Mouse (Mus musculus): Measurements from ENCODE around the gene Spib. TPM values are rescaled to one million over a fixed set of nuclear protein-coding genes. Genes with fewer than 3 reads are reported as not detected.

Spib gene
- polyA plus RNA-seq, 1 experiment from 2014 or later = 0.07 TPM

DNA sequence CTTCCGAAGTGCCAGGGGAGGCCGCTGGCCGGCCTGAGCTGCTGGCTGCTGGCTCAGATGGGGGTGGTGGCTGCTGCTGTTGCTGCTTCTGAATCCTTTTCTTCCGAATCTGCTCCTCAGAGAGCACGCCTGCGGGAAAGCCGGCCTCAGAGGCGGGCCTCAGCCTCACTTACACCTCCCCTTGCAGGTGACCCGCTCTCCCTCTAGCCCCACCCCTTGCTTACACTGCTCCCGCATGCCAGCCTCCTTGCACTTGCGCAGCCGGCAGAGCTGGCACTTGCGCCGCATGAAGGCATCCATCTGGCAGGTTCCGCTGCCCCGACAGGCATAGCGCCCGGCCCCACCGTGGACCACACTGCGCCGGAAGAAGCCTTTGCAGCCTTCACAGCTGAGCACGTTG lies 19.9 kb upstream of the Spib start:
- Histone ChIP-seq H3K27me3 (ENCODE audit: control insufficient read depth, insufficient read depth, low read length) (no peaks in the 10 kb centered on the region), H3K9me3 (ENCODE audit: control insufficient read depth, low read length) (no peaks in the 10 kb centered on the region), H3K36me3 (ENCODE audit: control insufficient read depth, insufficient read depth, low read length) (peaks cover 21% of the 10 kb centered on the region), H3K4me1 (ENCODE audit: control insufficient read depth, insufficient read depth, low read length) (peaks cover 10% of the 10 kb centered on the region), H3K9ac (ENCODE audit: low read length) (no peak overlapping the region), H3K4me2 (ENCODE audit: low read depth, severe bottlenecking) (no peak overlapping the region), H3K27ac (replicated peaks; ENCODE audit: low read depth, low read length) (no peak overlapping the region), H3K4me3 (ENCODE audit: low read depth, low read length) (no peak overlapping the region)
- ATAC-seq (ENCODE audit: insufficient number of reproducible peaks, low FRiP score, low TSS enrichment, low read depth) (no peak), DNase-seq (ENCODE audit: low spot score) (no peak)
- 78% methylated on average over 21 of the region's 22 CpGs for WGBS

DNA sequence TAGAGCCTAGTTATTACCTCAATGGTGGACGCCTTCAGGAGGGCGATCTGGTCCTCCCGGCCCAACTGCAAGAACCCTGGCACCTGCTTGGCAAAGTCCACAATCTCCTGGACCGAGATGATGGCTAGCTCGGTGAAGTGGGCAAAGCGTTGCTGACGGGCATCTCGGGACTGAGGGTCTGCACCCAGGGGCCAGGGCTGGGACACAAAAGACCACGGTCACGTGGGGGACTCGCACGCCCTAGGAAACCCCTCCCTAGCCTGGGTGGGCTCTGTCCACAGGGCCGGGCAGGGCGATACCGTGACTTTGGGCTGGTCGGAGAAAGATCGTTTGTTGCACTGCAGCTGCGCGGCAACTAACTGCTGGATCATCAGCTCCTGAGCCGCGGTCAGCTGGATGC lies 19.4 kb upstream of the Spib start:
- Histone ChIP-seq H3K9me3 (ENCODE audit: control insufficient read depth, low read length) (no peaks in the 10 kb centered on the region), H3K9ac (ENCODE audit: low read length) (no peak overlapping the region), H3K36me3 (ENCODE audit: control insufficient read depth, insufficient read depth, low read length) (peaks cover 21% of the 10 kb centered on the region), H3K27me3 (ENCODE audit: control insufficient read depth, insufficient read depth, low read length) (no peaks in the 10 kb centered on the region), H3K4me1 (ENCODE audit: control insufficient read depth, insufficient read depth, low read length) (peaks cover 10% of the 10 kb centered on the region), H3K4me2 (ENCODE audit: low read depth, severe bottlenecking) (no peak overlapping the region), H3K27ac (replicated peaks; ENCODE audit: low read depth, low read length) (no peak overlapping the region), H3K4me3 (ENCODE audit: low read depth, low read length) (no peak overlapping the region)
- DNase-seq (ENCODE audit: low spot score) (no peak), ATAC-seq (ENCODE audit: insufficient number of reproducible peaks, low FRiP score, low TSS enrichment, low read depth) (no peak)
- WGBS = 91% methylated on average over 21 of the region's 21 CpGs

- peaks cover 21% of the 10 kb centered on the region for H3K36me3 ChIP-seq (ENCODE audit: control insufficient read depth, insufficient read depth, low read length)
- WGBS = 94% methylated on average over 12 of the region's 12 CpGs
- no peak overlapping the region for H3K27ac ChIP-seq (replicated peaks; ENCODE audit: low read depth, low read length)
- no peak overlapping the region for H3K9ac ChIP-seq (ENCODE audit: low read length)
- H3K4me1 ChIP-seq (ENCODE audit: control insufficient read depth, insufficient read depth, low read length) = peaks cover 10% of the 10 kb centered on the region
- DNase-seq (ENCODE audit: low spot score) = no peak
- H3K4me2 ChIP-seq (ENCODE audit: low read depth, severe bottlenecking) = no peak overlapping the region
- H3K4me3 ChIP-seq (ENCODE audit: low read depth, low read length) = no peak overlapping the region
- ATAC-seq (ENCODE audit: insufficient number of reproducible peaks, low FRiP score, low TSS enrichment, low read depth) = no peak
- H3K27me3 ChIP-seq (ENCODE audit: control insufficient read depth, insufficient read depth, low read length) = no peaks in the 10 kb centered on the region
- no peaks in the 10 kb centered on the region for H3K9me3 ChIP-seq (ENCODE audit: control insufficient read depth, low read length)
These were observed 18.5 kb upstream of the Spib start for GRCm38 (mm10) chr7:44550409-44550678.

- no peak for ATAC-seq (ENCODE audit: insufficient number of reproducible peaks, low FRiP score, low TSS enrichment, low read depth)
- no peaks in the 10 kb centered on the region for H3K27me3 ChIP-seq (ENCODE audit: control insufficient read depth, insufficient read depth, low read length)
- no peaks in the 10 kb centered on the region for H3K9me3 ChIP-seq (ENCODE audit: control insufficient read depth, low read length)
- no peak overlapping the region for H3K27ac ChIP-seq (replicated peaks; ENCODE audit: low read depth, low read length)
- 90% methylated on average over 23 of the region's 23 CpGs for WGBS
- H3K9ac ChIP-seq (ENCODE audit: low read length) = no peak overlapping the region
- peaks cover 10% of the 10 kb centered on the region for H3K4me1 ChIP-seq (ENCODE audit: control insufficient read depth, insufficient read depth, low read length)
- no peak overlapping the region for H3K4me2 ChIP-seq (ENCODE audit: low read depth, severe bottlenecking)
- peaks cover 21% of the 10 kb centered on the region for H3K36me3 ChIP-seq (ENCODE audit: control insufficient read depth, insufficient read depth, low read length)
- H3K4me3 ChIP-seq (ENCODE audit: low read depth, low read length) = no peak overlapping the region
- DNase-seq (ENCODE audit: low spot score) = no peak
These were observed 17.9 kb upstream of the Spib start for GRCm38 (mm10) chr7:44549621-44550408.

GRCm38 (mm10) chr7:44548497-44549087 lies 16.7 kb upstream of the Spib start, which contains the start of gene Pold1:
Pold1 (minus strand) TSS chr7:44548849.
- no peaks in the 10 kb centered on the region for H3K27me3 ChIP-seq (ENCODE audit: control insufficient read depth, insufficient read depth, low read length)

GRCm38 (mm10) chr7:44547725-44548124 lies 15.9 kb upstream of the Spib start:
- H3K4me1 ChIP-seq (ENCODE audit: control insufficient read depth, insufficient read depth, low read length) = peaks cover 7% of the 10 kb centered on the region
- H3K9me3 ChIP-seq (ENCODE audit: control insufficient read depth, low read length) = no peaks in the 10 kb centered on the region
- H3K4me2 ChIP-seq (ENCODE audit: low read depth, severe bottlenecking) = peak overlapping the region; percentile 72
- ATAC-seq (ENCODE audit: insufficient number of reproducible peaks, low FRiP score, low TSS enrichment, low read depth) = no peak
- no peak for DNase-seq (ENCODE audit: low spot score)
- H3K27me3 ChIP-seq (ENCODE audit: control insufficient read depth, insufficient read depth, low read length) = no peaks in the 10 kb centered on the region
- H3K36me3 ChIP-seq (ENCODE audit: control insufficient read depth, insufficient read depth, low read length) = peaks cover 27% of the 10 kb centered on the region
- H3K9ac ChIP-seq (ENCODE audit: low read length) = peak overlapping the region; percentile 77
- peak overlapping the region; percentile 65 for H3K4me3 ChIP-seq (ENCODE audit: low read depth, low read length)
- whole genome bisulfite sequencing = 22% methylated on average over 5 of the region's 5 CpGs
- H3K27ac ChIP-seq (replicated peaks; ENCODE audit: low read depth, low read length) = no peak overlapping the region

More at GRCm38 (mm10) chr7:44548497-44549087, 16.7 kb upstream of the Spib start, which contains the start of gene Pold1:
- no peaks in the 10 kb centered on the region for H3K9me3 ChIP-seq (ENCODE audit: control insufficient read depth, low read length)
- DNase-seq (ENCODE audit: low spot score) = peak; percentile 100
- H3K4me1 ChIP-seq (ENCODE audit: control insufficient read depth, insufficient read depth, low read length) = peaks cover 10% of the 10 kb centered on the region
- peak within 1 kb of the TSS; percentile 72 for H3K4me2 ChIP-seq (ENCODE audit: low read depth, severe bottlenecking)
- WGBS = under 1% methylated on average over 43 of the region's 43 CpGs
- H3K4me3 ChIP-seq (ENCODE audit: low read depth, low read length) = peak within 1 kb of the TSS; percentile 65
- H3K9ac ChIP-seq (ENCODE audit: low read length) = peak within 1 kb of the TSS; percentile 77
- no peak within 1 kb of the TSS; the same call in 1 of the 2 replicates for H3K27ac ChIP-seq (replicated peaks; ENCODE audit: low read depth, low read length)
- peaks cover 21% of the 10 kb centered on the region for H3K36me3 ChIP-seq (ENCODE audit: control insufficient read depth, insufficient read depth, low read length)
- ATAC-seq (ENCODE audit: insufficient number of reproducible peaks, low FRiP score, low TSS enrichment, low read depth) = peak; percentile 92

GRCm38 (mm10) chr7:44547041-44547440 lies 15.2 kb upstream of the Spib start:
- Histone ChIP-seq H3K36me3 (ENCODE audit: control insufficient read depth, insufficient read depth, low read length) (peaks cover 30% of the 10 kb centered on the region), H3K9me3 (ENCODE audit: control insufficient read depth, low read length) (no peaks in the 10 kb centered on the region), H3K27ac (replicated peaks; ENCODE audit: low read depth, low read length) (no peak overlapping the region), H3K4me1 (ENCODE audit: control insufficient read depth, insufficient read depth, low read length) (peaks cover 7% of the 10 kb centered on the region), H3K27me3 (ENCODE audit: control insufficient read depth, insufficient read depth, low read length) (no peaks in the 10 kb centered on the region), H3K9ac (ENCODE audit: low read length) (no peak overlapping the region; the same call in 1 of the 2 replicates), H3K4me2 (ENCODE audit: low read depth, severe bottlenecking) (peak overlapping the region; percentile 72), H3K4me3 (ENCODE audit: low read depth, low read length) (no peak overlapping the region)
- 94% methylated on average over 13 of the region's 13 CpGs for WGBS
- DNase-seq (ENCODE audit: low spot score) (no peak), ATAC-seq (ENCODE audit: insufficient number of reproducible peaks, low FRiP score, low TSS enrichment, low read depth) (no peak)

DNA sequence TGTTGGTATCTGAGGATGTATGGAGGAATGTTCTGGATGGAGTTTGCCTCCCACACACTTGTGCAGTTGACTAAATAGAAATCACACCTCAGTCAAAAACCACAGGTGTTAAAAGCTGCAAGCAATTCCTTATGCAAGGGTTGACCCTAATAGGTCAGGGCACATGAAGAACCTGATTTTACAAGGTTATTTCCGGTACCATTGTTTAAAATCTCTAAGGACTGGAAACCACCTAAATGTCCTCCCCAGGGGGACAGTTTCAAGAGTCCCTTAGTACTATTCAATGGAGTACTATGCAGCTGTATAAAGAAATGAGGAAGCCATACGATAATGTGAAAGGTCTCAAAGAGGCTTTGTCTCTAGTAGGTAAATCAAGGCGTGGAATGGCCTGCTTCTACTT lies 14.4 kb upstream of the Spib start:
- H3K36me3 ChIP-seq (ENCODE audit: control insufficient read depth, insufficient read depth, low read length) = peaks cover 30% of the 10 kb centered on the region
- over 99% methylated on average over 3 of the region's 3 CpGs for WGBS

More for the DNA sequence above, 14.4 kb upstream of the Spib start:
- Histone ChIP-seq H3K27me3 (ENCODE audit: control insufficient read depth, insufficient read depth, low read length) (no peaks in the 10 kb centered on the region), H3K9me3 (ENCODE audit: control insufficient read depth, low read length) (no peaks in the 10 kb centered on the region), H3K4me3 (ENCODE audit: low read depth, low read length) (no peak overlapping the region), H3K4me1 (ENCODE audit: control insufficient read depth, insufficient read depth, low read length) (peaks cover 7% of the 10 kb centered on the region), H3K27ac (replicated peaks; ENCODE audit: low read depth, low read length) (no peak overlapping the region), H3K9ac (ENCODE audit: low read length) (no peak overlapping the region), H3K4me2 (ENCODE audit: low read depth, severe bottlenecking) (no peak overlapping the region)
- no peak for ATAC-seq (ENCODE audit: insufficient number of reproducible peaks, low FRiP score, low TSS enrichment, low read depth)
- DNase-seq (ENCODE audit: low spot score) = no peak
